Mouse (Mus musculus): Measurements from ENCODE around the gene Cd200.

DNA sequence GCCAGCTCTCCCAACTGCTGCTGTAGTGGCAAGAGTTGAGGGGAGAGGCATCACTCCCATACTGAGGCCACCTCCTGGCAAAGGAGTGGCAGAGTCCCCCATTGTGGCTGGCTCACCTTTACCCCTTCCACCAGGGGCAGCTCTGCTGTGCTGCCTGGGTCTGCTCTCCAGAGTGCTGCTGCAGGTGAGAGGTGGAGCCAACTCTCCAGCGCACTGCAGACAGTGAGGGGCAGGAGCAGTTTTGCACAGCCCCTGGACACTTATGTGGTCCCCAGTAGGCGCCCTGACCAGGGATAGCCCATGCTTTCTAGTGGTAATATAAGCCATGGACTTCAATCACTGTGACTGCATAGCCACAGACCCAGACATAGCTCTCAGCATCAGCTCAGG lies 74.5 kb downstream of the Cd200 start:
- TF ChIP-seq GATA1 (IDR thresholded peaks at IDR 0.05; ENCODE audit: borderline replicate concordance, low read length) (no peak), FLI1 (IDR thresholded peaks at IDR 0.05; ENCODE audit: low read length) (no peak)
